ENCODE assay signal across 30 mouse cellular contexts in genomic region chr13:116917387-116917930, GRCm38 (mm10).
DNase-seq lines count a peak whose midpoint lies in the region; ATAC-seq and TF ChIP-seq lines count a peak whose summit lies in the region.
"Had no signal": no experiment of that assay in that cellular context is flagged by ENCODE, and none has a peak within 500 bp of the region (broad histone marks: within the 10 kb centered on the region; RNA-seq: fewer than 3 reads in every experiment).

No protein-coding gene starts in this region.

- H3K4me1 ChIP-seq in hindbrain, embryonic 15.5 days (replicated peaks): no peaks in the 10 kb centered on the region
- H3K4me1 ChIP-seq in hindbrain, embryonic 16.5 days (ENCODE audit: control insufficient read depth, insufficient read depth, low read depth, low read length): no peaks in the 10 kb centered on the region
- H3K4me1 ChIP-seq in lung, postnatal 0 days (ENCODE audit: insufficient read depth, low read depth, low read length): no peaks in the 10 kb centered on the region
- peaks cover 2% of the 10 kb centered on the region; the same call in 1 of the 2 replicates for H3K4me1 ChIP-seq in embryonic fibroblast, embryonic 13.5 days (ENCODE audit: control insufficient read depth, insufficient read depth, low read length)
- no peaks in the 10 kb centered on the region for H3K4me1 ChIP-seq in midbrain, embryonic 15.5 days
- H3K4me1 ChIP-seq: forebrain, embryonic 10.5 days; forebrain, embryonic 15.5 days; heart, embryonic 12.5 days; hindbrain, embryonic 13.5 days; intestine, embryonic 15.5 days; liver, embryonic 12.5 days; midbrain, embryonic 10.5 days; neural tube, embryonic 12.5 days had no signal

- H3K4me2 ChIP-seq in hindbrain, embryonic 15.5 days: no peak overlapping the region
- H3K4me2 ChIP-seq in hindbrain, embryonic 16.5 days (ENCODE audit: low read length): no peak overlapping the region
- 0 out of 2 replicates have a peak overlapping the region, but pooled peaks have one; percentile 17 for H3K4me2 ChIP-seq in lung, postnatal 0 days (replicated peaks; ENCODE audit: low read depth, low read length)
- no peak overlapping the region for H3K4me2 ChIP-seq in midbrain, embryonic 15.5 days
- H3K4me2 ChIP-seq: forebrain, embryonic 15.5 days; heart, embryonic 12.5 days; hindbrain, embryonic 13.5 days; intestine, embryonic 15.5 days; liver, embryonic 12.5 days; neural tube, embryonic 12.5 days had no signal

- no peak overlapping the region for H3K4me3 ChIP-seq in hindbrain, embryonic 15.5 days
- no peak overlapping the region for H3K4me3 ChIP-seq in hindbrain, embryonic 16.5 days (ENCODE audit: low read length)
- no peak overlapping the region for H3K4me3 ChIP-seq in lung, postnatal 0 days (ENCODE audit: low read depth, low read length)
- no peak overlapping the region for H3K4me3 ChIP-seq in embryonic fibroblast, embryonic 13.5 days (ENCODE audit: insufficient read depth, low read length)
- H3K4me3 ChIP-seq in midbrain, embryonic 15.5 days: no peak overlapping the region
- H3K4me3 ChIP-seq: forebrain, embryonic 10.5 days; forebrain, embryonic 15.5 days; heart, adult 2 months; heart, embryonic 12.5 days; hindbrain, embryonic 13.5 days; intestine, embryonic 15.5 days; layer of hippocampus, adult 2 months; liver, embryonic 12.5 days; midbrain, embryonic 10.5 days; neural tube, embryonic 12.5 days had no signal

- peaks cover 5% of the 10 kb centered on the region for H3K36me3 ChIP-seq in hindbrain, embryonic 15.5 days
- H3K36me3 ChIP-seq in hindbrain, embryonic 16.5 days (ENCODE audit: control insufficient read depth, insufficient read depth, low read length): 0 out of 2 replicates have a peak, but pooled peaks cover 2% of the 10 kb centered on the region
- H3K36me3 ChIP-seq in lung, postnatal 0 days (ENCODE audit: insufficient read depth, low read length): no peaks in the 10 kb centered on the region
- no peaks in the 10 kb centered on the region for H3K36me3 ChIP-seq in midbrain, embryonic 15.5 days (replicated peaks)
- H3K36me3 ChIP-seq: forebrain, embryonic 10.5 days; forebrain, embryonic 15.5 days; intestine, embryonic 15.5 days; liver, embryonic 12.5 days; neural tube, embryonic 12.5 days had no signal

- H3K9me3 ChIP-seq in hindbrain, embryonic 15.5 days: no peaks in the 10 kb centered on the region
- no peaks in the 10 kb centered on the region for H3K9me3 ChIP-seq in hindbrain, embryonic 16.5 days (ENCODE audit: control insufficient read depth, low read length)
- H3K9me3 ChIP-seq in lung, postnatal 0 days (ENCODE audit: low read length): no peaks in the 10 kb centered on the region
- H3K9me3 ChIP-seq in midbrain, embryonic 15.5 days: no peaks in the 10 kb centered on the region
- H3K9me3 ChIP-seq: forebrain, embryonic 10.5 days; forebrain, embryonic 15.5 days; heart, embryonic 12.5 days; hindbrain, embryonic 13.5 days; intestine, embryonic 15.5 days; liver, embryonic 12.5 days; midbrain, embryonic 10.5 days; neural tube, embryonic 12.5 days had no signal

- H3K9ac ChIP-seq in hindbrain, embryonic 15.5 days: no peak overlapping the region
- no peak overlapping the region for H3K9ac ChIP-seq in hindbrain, embryonic 16.5 days (ENCODE audit: low read depth, low read length)
- no peak overlapping the region for H3K9ac ChIP-seq in lung, postnatal 0 days (replicated peaks; ENCODE audit: low read depth)
- no peak overlapping the region for H3K9ac ChIP-seq in midbrain, embryonic 15.5 days
- H3K9ac ChIP-seq: forebrain, embryonic 15.5 days; heart, embryonic 12.5 days; hindbrain, embryonic 13.5 days; intestine, embryonic 15.5 days; liver, embryonic 12.5 days; neural tube, embryonic 12.5 days had no signal

- TF ChIP-seq EP300 in lung, postnatal 0 days (IDR thresholded peaks at IDR 0.05): no peak

- no peak for ATAC-seq in hindbrain, embryonic 15.5 days (ENCODE audit: low FRiP score, low read depth)
- no peak; the same call in 1 of the 2 replicates for ATAC-seq in hindbrain, embryonic 16.5 days
- no peak for ATAC-seq in lung, postnatal 0 days
- no peak for ATAC-seq in midbrain, embryonic 15.5 days (replicated peaks)
- ATAC-seq: forebrain, embryonic 15.5 days; intestine, embryonic 15.5 days; liver, embryonic 12.5 days; midbrain, embryonic 16.5 days had no signal

- no peak for TF ChIP-seq POLR2A in embryonic fibroblast, embryonic 13.5 days (IDR thresholded peaks at IDR 0.05; ENCODE audit: low read depth, low read length)

- H3K27ac ChIP-seq in hindbrain, embryonic 15.5 days (replicated peaks): 0 out of 2 replicates have a peak overlapping the region, but pooled peaks have one; percentile 14
- no peak overlapping the region for H3K27ac ChIP-seq in hindbrain, embryonic 16.5 days (ENCODE audit: low read depth, low read length)
- no peak overlapping the region for H3K27ac ChIP-seq in lung, postnatal 0 days (ENCODE audit: low read length)
- H3K27ac ChIP-seq in embryonic fibroblast, embryonic 13.5 days (ENCODE audit: insufficient read depth, low read length): peak overlapping the region; percentile 35; the same call in 1 of the 2 replicates
- H3K27ac ChIP-seq in midbrain, embryonic 15.5 days: no peak overlapping the region
- H3K27ac ChIP-seq: forebrain, embryonic 10.5 days; forebrain, embryonic 15.5 days; heart, adult 2 months; hindbrain, embryonic 13.5 days; intestine, embryonic 15.5 days; layer of hippocampus, adult 2 months; liver, embryonic 12.5 days; midbrain, embryonic 10.5 days; neural tube, embryonic 12.5 days had no signal

- WGBS in hindbrain, embryonic 15.5 days: 81% methylated on average over 6 of the region's 6 CpGs
- WGBS in hindbrain, embryonic 16.5 days: 69% methylated on average over 6 of the region's 6 CpGs
- 44% methylated on average over 6 of the region's 6 CpGs for WGBS in lung, postnatal 0 days
- 64% methylated on average over 6 of the region's 6 CpGs for WGBS in midbrain, embryonic 15.5 days

- no peak for TF ChIP-seq CTCF in lung, postnatal 0 days (IDR thresholded peaks at IDR 0.05)
- TF ChIP-seq CTCF in embryonic fibroblast, embryonic 13.5 days (IDR thresholded peaks at IDR 0.05; ENCODE audit: borderline replicate concordance, insufficient read depth, low read length): no peak

- no peaks in the 10 kb centered on the region for H3K27me3 ChIP-seq in hindbrain, embryonic 15.5 days
- H3K27me3 ChIP-seq in hindbrain, embryonic 16.5 days (replicated peaks; ENCODE audit: control insufficient read depth, insufficient read depth, low read length): no peaks in the 10 kb centered on the region
- H3K27me3 ChIP-seq in lung, postnatal 0 days (replicated peaks; ENCODE audit: insufficient read depth, low read length): no peaks in the 10 kb centered on the region
- H3K27me3 ChIP-seq in midbrain, embryonic 15.5 days (replicated peaks): no peaks in the 10 kb centered on the region
- H3K27me3 ChIP-seq: forebrain, embryonic 15.5 days; heart, embryonic 12.5 days; hindbrain, embryonic 13.5 days; intestine, embryonic 15.5 days; liver, embryonic 12.5 days; neural tube, embryonic 12.5 days had no signal

- peak; percentile 26 for DNase-seq in lung, postnatal 0 days (ENCODE audit: low spot score)
- no peak for DNase-seq in lung, postnatal 10 days
- DNase-seq in adipocyte (ENCODE audit: low spot score): peak; percentile 2
- DNase-seq in urinary bladder, postnatal 14 days (ENCODE audit: low spot score): no peak
- DNase-seq: adrenal gland, adult 2 months; cerebellum, adult 11-12 months; cerebellum, adult 9-11 months; embryo, embryonic 11 days; heart, adult 2 months; heart, postnatal 4 days; kidney, adult 2 months; kidney, postnatal 36 days; left cerebral cortex, postnatal 4 days; lung, postnatal 14 days; right cerebral cortex, postnatal 4 days; thymus, postnatal 14 days had no signal

Comparison
In these comparisons a context has a peak if more than half of its experiments do, and no peak if none do; other contexts are left out.
1. H3K27ac ChIP-seq: peak in hindbrain, embryonic 15.5 days (single experiment) and embryonic fibroblast, embryonic 13.5 days (single experiment); none in hindbrain, embryonic 16.5 days (single experiment), lung, postnatal 0 days (single experiment) and midbrain, embryonic 15.5 days (single experiment).
2. DNase-seq: peak in lung, postnatal 0 days (single experiment) and adipocyte (single experiment); none in lung, postnatal 10 days (single experiment) and urinary bladder, postnatal 14 days (single experiment).